Mouse (Mus musculus) cerebellum, adult 11 months (tissue): ENCODE data around the gene Tstd2.

Experiments
- DNase-seq: peaks from one replicate; pipeline ENCODE4 v3.0.0; 2022

The Tstd2 gene

DNA sequence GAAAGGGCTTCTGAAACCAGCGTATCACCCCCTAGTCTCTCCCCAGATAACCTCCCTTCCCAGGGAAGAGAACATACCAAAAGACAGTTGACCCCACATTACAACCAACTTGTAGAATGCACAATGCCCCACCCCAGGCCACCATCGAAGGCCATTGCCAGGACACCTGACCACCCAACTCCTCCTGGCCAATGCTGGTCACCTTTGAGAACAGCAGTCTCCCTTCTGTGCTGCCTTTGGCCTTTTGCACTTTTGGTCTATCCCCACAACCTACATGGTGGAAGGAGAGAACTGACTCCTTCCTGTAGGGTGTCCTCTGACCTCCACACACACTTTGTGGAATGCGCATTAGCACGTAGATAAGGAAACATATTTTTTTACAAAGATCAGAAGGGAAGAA is 21.0 kb downstream of the Tstd2 start:
- no peak for DNase-seq

DNA sequence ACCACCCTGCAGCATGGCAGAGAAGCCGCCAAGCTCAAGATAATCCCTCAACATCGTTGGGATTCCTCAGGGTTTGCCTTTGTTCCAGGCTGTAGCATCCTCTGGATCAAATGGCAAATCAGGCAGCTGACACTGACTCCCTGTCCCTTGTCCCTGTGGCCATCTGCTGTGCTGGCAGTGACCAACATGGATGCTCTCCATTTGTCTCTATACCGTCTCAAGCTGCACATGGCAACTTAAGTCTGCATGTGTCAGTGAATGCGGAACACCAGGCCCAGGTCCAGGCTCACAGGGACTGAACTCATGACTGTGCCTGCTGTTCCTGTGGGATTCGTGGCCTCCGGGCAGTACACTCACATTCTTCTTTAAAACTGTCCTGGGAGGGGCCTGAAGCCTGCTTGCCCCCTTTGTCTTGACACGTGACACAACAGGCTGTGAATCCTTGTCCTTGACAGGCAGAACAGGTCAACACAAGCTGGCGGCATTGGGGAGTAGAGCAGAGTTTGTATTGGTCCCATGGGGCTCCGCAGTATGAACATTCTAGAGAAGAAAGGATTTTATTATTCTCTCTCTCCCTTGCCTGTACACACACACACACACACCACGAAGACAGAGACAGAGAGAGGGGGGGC is 21.8 kb downstream of the Tstd2 start:
- DNase-seq, result peak; percentile 76

DNA sequence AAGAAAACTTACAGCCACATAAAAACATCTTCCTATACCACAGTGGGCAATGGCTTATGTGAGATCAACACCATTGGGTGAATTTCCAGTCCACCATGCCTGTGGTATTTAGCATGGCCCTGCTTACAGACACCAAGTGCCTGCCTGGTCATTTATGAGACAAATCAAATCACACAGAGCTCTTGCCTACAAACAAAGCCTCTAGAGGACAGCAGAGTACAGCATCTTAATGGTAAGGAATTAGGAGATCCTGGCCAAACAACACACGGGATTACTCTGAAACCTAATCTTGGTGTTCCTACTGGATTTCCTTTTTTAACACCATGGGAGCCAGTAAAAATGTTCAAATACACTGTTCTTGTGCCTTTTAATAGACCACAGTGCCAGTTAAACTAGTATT is 23.2 kb downstream of the Tstd2 start:
- DNase-seq, result no peak

DNA sequence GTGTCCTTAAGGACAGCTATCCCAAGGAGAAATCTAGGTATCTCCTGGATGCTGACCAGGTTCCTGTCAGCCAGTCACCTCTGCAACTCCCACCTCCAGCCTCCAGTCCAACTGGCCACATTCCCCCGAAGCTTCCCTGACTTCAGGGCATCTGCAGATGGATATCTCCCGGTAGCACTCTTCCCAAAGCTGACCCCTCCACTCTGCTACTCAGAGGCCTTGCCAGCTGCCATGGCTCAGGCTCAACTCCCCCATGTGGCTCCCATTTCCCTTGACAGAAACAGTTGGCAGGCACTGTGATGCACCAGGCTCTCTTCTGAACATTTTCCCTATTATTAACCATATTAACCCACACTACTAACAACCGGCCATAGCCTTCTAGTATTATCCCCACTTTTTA is 27.1 kb downstream of the Tstd2 start:
- peak; percentile 47 for DNase-seq

DNA sequence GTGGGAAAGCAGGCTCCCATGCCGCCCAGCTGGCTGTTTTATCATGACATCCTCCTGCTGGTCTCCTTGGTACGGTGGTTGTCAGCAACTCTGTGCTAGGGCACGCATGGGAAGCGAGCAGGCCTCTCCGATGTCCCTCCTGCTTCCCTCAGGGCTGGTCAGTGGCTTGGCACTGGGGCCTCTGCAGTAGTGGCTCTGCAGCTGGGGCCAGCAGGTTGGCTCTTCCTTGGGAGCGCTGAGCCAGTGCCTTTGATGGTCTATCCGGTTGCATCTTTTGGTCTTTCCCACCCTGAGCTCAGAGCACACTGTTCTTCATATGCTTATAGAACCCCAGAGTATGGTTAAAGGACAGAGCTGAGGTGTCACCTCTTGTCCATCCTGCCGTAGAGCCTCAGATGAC is 28.4 kb downstream of the Tstd2 start:
- DNase-seq, result no peak

DNA sequence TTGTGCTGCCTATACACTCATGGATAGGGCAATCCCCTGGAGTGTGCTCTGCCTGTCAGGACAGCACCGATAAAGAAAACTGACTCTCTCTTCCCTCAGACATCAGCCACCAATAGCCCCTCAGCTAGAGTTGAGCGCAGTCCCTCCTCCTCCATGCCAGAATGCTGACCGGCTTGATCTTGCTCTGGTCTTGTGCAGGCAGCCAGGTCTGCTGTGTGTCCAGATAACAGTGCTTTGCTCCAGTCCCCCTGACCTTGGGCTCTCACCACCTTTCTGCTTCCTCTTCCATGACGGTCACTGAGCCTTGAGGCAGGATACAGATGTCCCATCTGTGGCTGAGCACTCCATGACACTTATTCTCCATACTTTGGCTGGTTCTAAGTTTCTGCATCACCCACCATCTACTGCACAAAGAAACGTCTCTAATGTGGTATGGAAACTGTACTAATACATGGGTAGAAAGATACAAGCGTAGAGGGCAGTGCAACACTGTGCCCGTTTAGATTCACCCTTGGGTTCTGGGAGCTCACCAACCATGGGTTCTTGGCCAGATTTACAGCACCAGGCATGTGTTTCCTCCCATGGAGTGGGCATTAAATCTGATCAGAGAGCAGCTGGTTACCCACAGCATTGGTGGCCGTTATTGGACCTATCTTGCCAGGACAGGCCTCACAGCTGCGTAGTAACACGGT is 36.3 kb downstream of the Tstd2 start:
- no peak for DNase-seq

DNA sequence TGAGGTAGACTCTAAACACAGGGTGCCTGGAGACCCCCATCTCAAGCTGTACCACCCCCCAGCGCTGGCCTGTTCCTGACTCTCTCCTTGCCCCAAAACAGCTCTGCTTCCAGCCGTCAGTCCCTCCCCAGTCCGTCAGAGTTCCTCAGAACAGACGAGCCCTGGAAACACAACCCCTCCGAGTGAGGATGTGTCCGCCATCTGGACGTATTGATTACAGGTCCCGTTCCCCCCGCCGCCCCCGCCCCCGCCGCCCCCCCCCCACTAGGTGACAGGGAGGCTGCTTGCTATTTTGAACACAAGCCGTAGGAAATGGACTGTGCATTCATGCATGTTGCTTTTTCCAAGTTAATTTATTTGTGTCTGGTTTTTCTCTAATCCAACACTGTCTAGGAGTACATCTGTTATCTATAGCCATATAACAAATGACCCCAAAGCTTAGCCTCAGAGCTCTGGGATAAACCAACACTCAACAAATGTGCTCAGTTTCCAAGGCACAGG is 37.2 kb downstream of the Tstd2 start:
- no peak for DNase-seq

DNA sequence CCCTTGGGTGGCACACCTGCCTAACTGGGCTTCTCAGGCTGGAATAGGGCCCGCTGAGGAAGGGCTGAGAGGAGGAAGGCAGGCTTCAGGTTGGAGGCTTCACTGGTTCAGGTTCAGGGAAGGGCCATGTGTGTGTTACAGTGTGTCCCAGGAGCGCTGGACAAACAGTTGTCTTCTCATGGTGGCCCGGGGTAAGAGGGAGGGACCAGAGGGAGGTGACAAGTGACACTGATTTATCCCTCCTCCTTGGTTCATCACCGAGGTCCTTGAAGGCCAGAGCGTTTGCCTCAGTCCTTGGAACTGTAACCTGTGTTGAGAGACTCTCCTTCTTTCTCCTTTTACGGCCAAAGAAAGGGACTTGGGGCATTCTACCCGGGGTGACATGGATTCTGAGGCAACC is 38.0 kb downstream of the Tstd2 start:
- DNase-seq, result no peak

DNA sequence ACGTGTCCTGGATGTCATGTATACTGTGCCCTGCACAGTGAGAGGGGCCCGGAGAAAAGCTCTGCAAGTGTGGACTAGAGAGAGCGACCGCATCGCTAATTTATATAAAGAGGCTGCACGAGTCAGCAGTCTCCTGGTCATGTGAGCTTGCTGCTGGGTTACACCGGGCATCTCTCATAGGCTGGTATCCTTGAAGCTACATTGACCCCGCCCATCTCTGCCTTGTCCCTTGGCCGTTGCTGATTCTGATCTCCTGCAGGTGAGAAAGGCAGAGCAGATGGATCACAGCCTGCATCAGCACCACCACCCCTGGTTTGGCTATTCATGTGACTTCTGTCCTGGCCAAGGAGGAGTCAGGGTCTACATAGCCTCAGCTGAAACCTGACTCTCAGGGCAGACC is 39.4 kb downstream of the Tstd2 start:
- DNase-seq, result no peak

DNA sequence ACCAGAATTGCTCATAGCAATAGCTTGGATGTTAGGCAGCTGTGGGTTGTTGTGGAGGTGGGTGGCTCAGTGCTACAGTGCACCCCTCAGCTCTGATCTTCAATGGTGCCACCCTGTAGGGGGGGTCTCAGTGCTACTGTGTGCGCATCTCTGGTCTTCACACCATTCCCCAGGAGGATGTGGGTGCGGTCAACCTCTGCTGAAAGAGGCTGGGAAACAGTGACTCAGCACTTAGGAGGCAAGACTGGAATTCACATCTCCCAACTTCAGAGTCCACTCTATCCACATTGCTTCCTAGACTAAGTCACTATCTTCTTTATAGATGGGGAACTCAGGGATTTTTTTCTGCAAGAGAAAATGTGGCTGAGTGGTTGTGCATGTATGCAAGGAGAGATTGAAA is 40.9 kb downstream of the Tstd2 start:
- no peak for DNase-seq

DNA sequence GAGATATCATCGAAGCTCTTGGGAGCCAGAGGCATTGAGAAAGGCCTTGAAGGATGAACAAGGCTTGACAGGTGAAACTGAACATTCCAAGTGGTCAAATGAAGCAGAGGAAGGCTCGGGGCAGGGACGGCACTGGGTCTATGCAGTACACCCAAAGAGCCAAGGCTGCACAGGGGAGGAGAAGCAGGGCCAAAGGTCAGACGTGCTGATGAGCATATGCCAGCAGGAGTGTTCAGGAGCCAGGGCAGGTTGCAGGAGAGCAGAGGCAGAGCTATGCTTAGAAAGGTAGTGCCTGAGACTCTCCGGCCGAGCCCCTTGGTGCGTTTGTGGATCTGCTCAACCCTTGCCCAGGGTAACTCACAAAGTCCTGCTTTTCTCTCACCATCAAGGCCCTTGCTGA is 41.9 kb downstream of the Tstd2 start:
- no peak for DNase-seq

DNA sequence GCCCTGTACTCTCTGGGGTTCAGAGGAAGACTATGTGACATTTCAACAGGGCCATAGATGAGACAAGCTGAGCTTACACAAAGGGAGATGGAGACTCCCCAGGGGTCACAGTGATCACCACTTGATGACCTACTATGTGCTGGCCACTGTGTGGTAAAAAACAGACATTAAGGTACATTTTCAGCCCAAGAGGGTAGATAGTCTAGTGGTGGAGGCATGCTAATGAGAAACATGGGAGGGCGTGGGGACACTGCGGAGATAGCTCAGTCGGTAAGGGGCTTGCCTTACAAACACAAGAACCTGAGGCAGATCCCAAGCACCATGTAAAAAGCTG is 42.7 kb downstream of the Tstd2 start:
- DNase-seq, result no peak

DNA sequence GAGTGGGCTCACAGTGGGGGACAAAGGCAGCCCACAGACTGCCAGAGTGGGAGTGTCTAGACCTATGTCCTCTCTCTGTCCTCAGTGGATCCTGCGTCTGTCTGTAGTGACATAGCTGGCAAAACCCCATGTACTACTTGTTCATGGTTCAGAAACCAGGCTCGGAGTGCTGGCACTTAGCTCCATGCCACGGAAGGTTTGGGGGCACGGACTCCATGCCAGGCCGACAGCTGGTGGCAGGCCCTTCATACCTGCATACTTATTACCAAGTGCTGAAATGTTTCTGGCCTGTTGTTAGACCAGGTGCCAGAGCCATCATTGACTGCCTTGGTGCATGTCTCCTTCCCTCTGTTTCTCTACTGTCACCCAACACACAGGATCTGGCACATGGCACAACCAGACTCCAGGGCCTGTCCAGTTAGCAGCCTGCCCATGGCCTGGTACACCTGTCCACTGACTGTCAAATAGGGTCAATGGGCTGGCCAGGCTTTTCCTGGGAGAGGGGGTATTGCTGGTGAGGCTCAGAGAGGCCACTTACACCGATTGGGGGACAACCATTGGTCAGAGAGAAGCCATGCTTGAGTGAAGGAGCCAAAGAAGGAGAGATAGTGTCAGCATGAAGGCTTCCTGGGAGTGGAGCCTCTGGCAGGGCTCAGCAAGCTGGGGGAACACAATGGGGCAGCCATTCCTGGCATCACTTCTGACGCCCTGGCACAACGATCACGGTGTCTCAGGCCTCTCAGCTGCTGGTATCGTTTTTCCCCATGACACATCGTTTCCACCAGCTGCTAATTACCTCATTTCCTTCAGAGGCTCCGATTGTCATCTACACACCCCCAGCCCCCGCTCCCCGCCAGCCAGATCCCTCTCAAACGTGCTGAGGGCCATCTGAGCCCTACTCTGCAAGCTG is 43.3 kb downstream of the Tstd2 start:
- DNase-seq, result peak; percentile 54

DNA sequence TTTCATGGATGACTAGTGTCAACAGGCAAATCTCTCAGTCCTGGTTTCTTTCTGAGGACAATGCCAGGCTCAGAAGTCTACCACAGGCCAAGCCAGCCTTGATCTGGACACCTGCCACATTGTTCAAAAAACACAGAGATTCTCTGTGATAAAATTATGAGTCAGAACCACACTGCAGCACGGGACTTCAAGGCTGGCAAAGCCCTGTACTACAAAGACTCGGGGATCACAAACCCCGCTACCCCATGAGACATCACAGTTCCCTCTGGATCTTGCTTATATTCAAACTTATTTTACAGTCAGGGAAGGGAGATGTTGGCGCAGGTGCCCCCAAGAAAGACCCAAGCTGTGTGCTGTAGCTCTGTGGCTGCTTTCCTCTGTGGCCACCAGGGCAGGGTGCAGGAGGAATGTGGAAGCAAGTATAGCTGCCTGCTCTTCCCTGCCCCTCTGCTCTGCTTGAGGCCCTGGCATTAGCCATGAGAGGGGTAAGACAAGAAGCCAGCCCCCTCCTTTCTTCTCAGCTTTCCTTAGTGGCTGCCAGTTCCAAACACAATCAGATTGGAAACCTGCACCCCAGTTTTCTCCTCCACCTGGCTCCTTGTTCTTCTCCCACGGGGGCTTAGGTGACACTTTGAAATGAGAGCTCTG is 45.9 kb downstream of the Tstd2 start:
- peak; percentile 62 for DNase-seq

DNA sequence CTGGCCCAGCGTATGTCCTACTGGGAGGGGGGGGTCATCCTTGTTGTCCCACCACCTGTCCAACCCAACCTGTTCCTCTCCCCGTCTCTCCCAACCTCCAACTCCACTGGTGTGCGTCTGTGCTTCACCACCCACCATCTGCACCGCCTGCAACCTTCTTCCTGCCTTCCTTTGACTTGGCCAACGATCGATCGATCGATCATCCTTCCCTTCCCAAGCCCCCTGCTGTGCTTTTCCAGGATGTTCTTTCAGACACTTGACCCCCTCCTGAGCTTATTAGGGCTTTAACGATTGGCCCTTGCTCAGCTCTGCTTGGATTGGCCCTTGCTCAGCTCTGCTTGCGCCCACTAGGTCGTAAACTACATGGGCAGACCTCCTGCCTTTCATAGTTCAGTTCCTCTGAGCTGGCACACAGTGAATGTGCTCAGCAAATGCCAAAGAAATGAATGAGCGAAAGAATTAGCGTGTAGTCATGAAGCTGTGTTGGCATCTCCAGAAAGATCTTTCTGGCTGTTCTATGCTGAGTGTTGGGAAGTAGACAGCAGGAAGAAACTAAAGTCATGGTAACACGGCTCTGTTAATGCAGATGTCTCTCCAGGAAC is 48.9 kb downstream of the Tstd2 start:
- DNase-seq, result no peak

DNA sequence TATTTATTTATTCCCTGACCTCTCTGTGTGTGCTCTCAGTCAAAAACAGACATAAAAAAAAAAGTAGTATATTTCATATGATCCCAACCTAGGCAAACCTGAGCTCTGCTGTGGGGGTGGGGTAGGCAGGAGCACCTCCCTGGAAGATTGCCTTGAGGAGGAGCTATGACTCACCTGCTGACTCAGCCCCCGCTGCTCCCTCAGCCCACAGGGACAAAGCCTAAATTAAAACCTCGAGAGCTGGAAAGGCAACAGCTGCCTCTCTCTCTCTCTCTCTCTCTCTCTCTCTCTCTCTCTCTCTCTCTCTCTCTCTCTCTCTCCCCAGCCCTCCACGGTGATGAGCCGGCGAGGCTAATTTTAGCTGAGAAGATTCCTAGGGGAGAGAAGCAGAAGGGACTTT is 50.6 kb downstream of the Tstd2 start:
- DNase-seq, result peak; percentile 61

DNA sequence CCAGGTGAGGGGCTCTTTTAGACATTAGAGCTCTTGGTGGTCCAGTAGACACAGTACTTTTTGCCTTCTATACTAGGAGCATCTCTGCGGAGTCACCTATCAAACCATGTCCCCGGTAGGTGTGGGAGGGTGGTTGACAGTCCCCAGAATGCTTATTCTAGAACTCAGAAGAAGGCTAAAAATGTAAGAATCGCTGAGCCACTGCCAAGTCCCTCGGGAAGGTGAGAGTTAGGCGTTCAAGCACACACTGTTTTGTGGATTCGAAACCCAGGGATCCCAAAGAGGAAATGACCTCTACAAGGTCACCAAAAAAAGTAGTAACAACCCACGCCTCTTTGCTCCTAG is 51.1 kb downstream of the Tstd2 start:
- no peak for DNase-seq

DNA sequence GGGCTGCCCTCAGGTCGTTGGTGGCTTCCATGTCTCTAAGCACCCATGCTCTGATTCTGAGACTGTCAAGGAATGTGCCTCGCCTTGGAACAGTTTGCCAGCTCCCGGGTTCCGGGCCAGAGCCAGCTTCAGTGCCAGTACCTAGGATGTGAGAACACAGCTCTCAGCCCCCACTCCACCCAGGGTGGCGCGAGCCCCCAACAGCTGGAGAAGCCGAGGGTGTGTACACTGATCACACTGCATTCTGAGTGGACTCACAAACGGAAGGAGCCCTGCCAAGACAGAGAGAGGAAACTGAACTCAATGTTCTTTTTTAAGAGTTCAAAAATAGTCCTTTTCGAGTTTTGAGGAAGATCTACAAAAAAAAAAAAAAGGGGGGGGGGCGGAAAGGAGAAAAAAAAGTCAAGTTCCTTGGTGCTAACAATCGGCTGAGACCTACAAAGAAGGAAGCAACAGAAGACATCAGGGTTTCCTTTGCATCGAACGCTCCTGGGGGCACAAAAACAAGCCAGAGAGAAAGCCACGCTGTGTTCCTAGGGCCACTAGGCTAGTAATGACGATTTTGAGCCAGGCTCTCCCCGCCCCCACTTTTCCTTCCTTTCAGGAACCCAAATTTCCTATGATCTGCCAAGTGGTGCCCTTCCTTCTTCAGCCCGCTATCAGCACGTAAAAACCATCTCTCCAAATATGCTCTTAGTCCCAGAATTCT is 51.6 kb downstream of the Tstd2 start:
- no peak for DNase-seq

DNA sequence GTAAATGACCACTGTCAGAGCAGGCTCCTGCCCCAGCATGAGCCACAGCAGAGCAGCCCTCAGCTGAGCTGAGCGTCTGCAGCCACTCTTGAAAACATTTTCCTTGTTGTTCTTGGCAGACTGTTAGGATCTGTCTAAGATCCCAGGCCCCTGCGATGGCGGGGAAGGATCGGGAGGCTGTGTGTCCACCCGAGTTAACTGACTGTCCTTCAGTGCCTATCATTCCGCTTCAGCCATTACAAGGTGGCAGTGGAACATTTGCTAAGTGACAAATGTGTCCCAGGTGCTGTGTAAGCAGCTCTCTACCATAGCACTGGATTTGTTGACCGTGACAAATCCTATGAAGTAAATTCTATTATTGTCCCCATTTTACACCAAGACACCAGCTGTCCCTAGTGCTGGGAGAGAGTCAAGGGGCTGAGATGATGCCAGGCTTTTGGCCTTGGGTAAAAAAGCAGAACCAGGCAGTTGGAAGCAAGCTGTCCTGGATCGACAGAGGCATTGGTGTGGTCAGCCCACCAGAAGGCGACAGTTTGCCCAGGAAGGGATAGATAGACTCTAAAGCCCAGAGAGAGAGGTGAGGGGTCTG is 53.2 kb downstream of the Tstd2 start:
- peak; percentile 71 for DNase-seq

DNA sequence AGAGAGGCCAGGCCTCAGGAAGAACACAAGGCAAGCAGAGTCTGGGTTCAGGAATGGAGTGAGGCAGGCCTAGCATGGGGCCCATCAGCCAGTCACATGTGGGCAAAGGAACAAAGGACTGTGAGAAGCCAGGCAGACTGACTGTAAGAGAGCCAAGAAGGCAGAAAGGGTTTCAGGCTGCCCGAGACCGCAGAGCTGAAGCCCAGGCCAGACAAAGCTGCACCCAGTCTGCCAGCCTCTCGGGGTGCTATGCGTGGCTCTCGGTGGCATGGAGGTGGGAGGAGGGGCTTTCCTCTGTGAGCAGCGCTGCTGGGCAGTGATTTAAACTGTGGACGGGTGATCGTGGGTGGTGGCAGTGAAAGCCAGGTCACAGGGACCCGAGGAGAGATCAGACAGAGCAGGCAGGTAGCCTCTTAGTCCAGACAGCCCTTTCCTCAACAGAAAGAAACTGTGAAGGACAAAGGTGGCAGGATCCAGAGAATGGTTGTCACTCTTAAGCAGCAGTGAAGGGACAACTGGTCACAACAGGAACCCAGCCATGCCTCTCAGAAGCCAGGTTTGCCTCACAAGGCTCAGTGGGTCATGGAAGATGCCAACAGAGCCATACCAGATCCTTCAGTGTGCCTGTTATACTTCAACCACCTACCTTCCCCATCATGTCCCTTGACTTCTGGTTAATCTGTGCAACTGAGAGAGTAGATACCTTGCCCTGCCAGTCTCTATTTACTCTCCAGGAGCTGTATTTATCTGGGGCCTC is 53.9 kb downstream of the Tstd2 start:
- no peak for DNase-seq

DNA sequence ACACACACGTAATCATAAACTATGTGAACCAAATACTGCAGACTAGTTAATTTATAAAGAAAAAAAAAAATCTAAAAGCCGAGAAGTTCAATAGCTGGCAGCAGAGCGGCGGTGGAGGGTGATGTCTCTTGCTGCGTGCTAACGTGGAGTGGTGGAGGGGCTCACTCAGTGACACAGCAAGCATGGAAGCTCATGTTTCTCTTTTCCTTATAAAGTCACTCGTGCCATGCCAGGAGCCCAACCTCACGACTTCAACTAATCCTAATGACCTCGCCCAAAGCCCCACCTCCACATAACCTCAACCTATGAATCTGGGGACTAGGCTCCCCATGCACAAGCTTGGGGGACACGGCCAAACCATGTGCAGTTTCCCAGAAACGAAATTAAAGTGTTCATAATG is 55.9 kb downstream of the Tstd2 start:
- DNase-seq, result no peak
